Mouse (Mus musculus): ENCODE measurements around the gene Slc34a3. TPM values are rescaled to one million over a fixed set of nuclear protein-coding genes. Genes with fewer than 3 reads are reported as not detected.

Gene Slc34a3
- polyA plus RNA-seq, 1 experiment from 2014 or later: not detected

GRCm38 (mm10) chr2:25183336-25183735, 50.8 kb downstream of the Slc34a3 start:
- H3K9ac ChIP-seq (ENCODE audit: low read length): no peak overlapping the region
- H3K36me3 ChIP-seq (ENCODE audit: control insufficient read depth, insufficient read depth): no peaks in the 10 kb centered on the region
- peak overlapping the region; percentile 94 for H3K4me2 ChIP-seq (ENCODE audit: low read depth, low read length)
- no peak for ATAC-seq (replicated peaks; ENCODE audit: extremely low read depth, insufficient read depth, low FRiP score)
- peak overlapping the region; percentile 79 for H3K4me3 ChIP-seq (ENCODE audit: low read length)
- peaks cover 19% of the 10 kb centered on the region for H3K4me1 ChIP-seq (ENCODE audit: control insufficient read depth, insufficient read depth, low read length)
- no peaks in the 10 kb centered on the region for H3K9me3 ChIP-seq (replicated peaks; ENCODE audit: control insufficient read depth, low read length)
- no peak overlapping the region for H3K27ac ChIP-seq (ENCODE audit: low read length)
- 74% methylated on average over 2 of the region's 2 CpGs for WGBS
- H3K27me3 ChIP-seq (ENCODE audit: control insufficient read depth, insufficient read depth, low read length): no peaks in the 10 kb centered on the region

- 33% methylated on average over 6 of the region's 6 CpGs for WGBS
- Histone ChIP-seq H3K36me3 (ENCODE audit: control insufficient read depth, insufficient read depth) (no peaks in the 10 kb centered on the region), H3K4me3 (ENCODE audit: low read length) (peak overlapping the region; percentile 79), H3K9ac (ENCODE audit: low read length) (peak overlapping the region; percentile 86), H3K4me1 (ENCODE audit: control insufficient read depth, insufficient read depth, low read length) (peaks cover 26% of the 10 kb centered on the region), H3K9me3 (replicated peaks; ENCODE audit: control insufficient read depth, low read length) (no peaks in the 10 kb centered on the region), H3K27ac (ENCODE audit: low read length) (0 out of 2 replicates have a peak overlapping the region, but pooled peaks have one; percentile 41), H3K4me2 (ENCODE audit: low read depth, low read length) (peak overlapping the region; percentile 94), H3K27me3 (ENCODE audit: control insufficient read depth, insufficient read depth, low read length) (no peaks in the 10 kb centered on the region)
- ATAC-seq (replicated peaks; ENCODE audit: extremely low read depth, insufficient read depth, low FRiP score): no peak
Measured at GRCm38 (mm10) chr2:25182664-25183063, 51.5 kb downstream of the Slc34a3 start.

- H3K27me3 ChIP-seq (ENCODE audit: control insufficient read depth, insufficient read depth, low read length): no peaks in the 10 kb centered on the region
- WGBS: under 1% methylated on average over 17 of the region's 17 CpGs
Measured at GRCm38 (mm10) chr2:25181891-25182397, 52.2 kb downstream of the Slc34a3 start.

GRCm38 (mm10) chr2:25180973-25181890, 52.9 kb downstream of the Slc34a3 start:
- Histone ChIP-seq H3K9me3 (replicated peaks; ENCODE audit: control insufficient read depth, low read length) (no peaks in the 10 kb centered on the region), H3K4me2 (ENCODE audit: low read depth, low read length) (peak overlapping the region; percentile 94), H3K27ac (ENCODE audit: low read length) (peak overlapping the region; percentile 93), H3K4me1 (ENCODE audit: control insufficient read depth, insufficient read depth, low read length) (peaks cover 38% of the 10 kb centered on the region), H3K36me3 (ENCODE audit: control insufficient read depth, insufficient read depth) (no peaks in the 10 kb centered on the region), H3K4me3 (ENCODE audit: low read length) (peak overlapping the region; percentile 79), H3K9ac (ENCODE audit: low read length) (peak overlapping the region; percentile 86), H3K27me3 (ENCODE audit: control insufficient read depth, insufficient read depth, low read length) (no peaks in the 10 kb centered on the region)
- WGBS: under 1% methylated on average over 100 of the region's 100 CpGs
- peak; percentile 46 for ATAC-seq (replicated peaks; ENCODE audit: extremely low read depth, insufficient read depth, low FRiP score)

More at GRCm38 (mm10) chr2:25181891-25182397, 52.2 kb downstream of the Slc34a3 start:
- ATAC-seq (replicated peaks; ENCODE audit: extremely low read depth, insufficient read depth, low FRiP score): no peak
- Histone ChIP-seq H3K9me3 (replicated peaks; ENCODE audit: control insufficient read depth, low read length) (no peaks in the 10 kb centered on the region), H3K4me1 (ENCODE audit: control insufficient read depth, insufficient read depth, low read length) (peaks cover 33% of the 10 kb centered on the region), H3K27ac (ENCODE audit: low read length) (peak overlapping the region; percentile 93), H3K36me3 (ENCODE audit: control insufficient read depth, insufficient read depth) (no peaks in the 10 kb centered on the region), H3K9ac (ENCODE audit: low read length) (peak overlapping the region; percentile 86), H3K4me2 (ENCODE audit: low read depth, low read length) (peak overlapping the region; percentile 94), H3K4me3 (ENCODE audit: low read length) (peak overlapping the region; percentile 79)

- under 1% methylated on average over 35 of the region's 35 CpGs for WGBS
Measured at GRCm38 (mm10) chr2:25180478-25180903, 53.7 kb downstream of the Slc34a3 start, which contains the start of gene Nrarp. Gene Nrarp (plus strand): TSS chr2:25180758.

GRCm38 (mm10) chr2:25179566-25180217, 54.5 kb downstream of the Slc34a3 start:
- no peaks in the 10 kb centered on the region for H3K9me3 ChIP-seq (replicated peaks; ENCODE audit: control insufficient read depth, low read length)
- H3K27ac ChIP-seq (ENCODE audit: low read length): peak overlapping the region; percentile 93
- WGBS: 60% methylated on average over 15 of the region's 15 CpGs
- H3K36me3 ChIP-seq (ENCODE audit: control insufficient read depth, insufficient read depth): no peaks in the 10 kb centered on the region
- H3K4me3 ChIP-seq (ENCODE audit: low read length): peak overlapping the region; percentile 79
- H3K9ac ChIP-seq (ENCODE audit: low read length): peak overlapping the region; percentile 69
- no peaks in the 10 kb centered on the region for H3K27me3 ChIP-seq (ENCODE audit: control insufficient read depth, insufficient read depth, low read length)
- no peak for ATAC-seq (replicated peaks; ENCODE audit: extremely low read depth, insufficient read depth, low FRiP score)
- H3K4me1 ChIP-seq (ENCODE audit: control insufficient read depth, insufficient read depth, low read length): peaks cover 39% of the 10 kb centered on the region
- H3K4me2 ChIP-seq (ENCODE audit: low read depth, low read length): peak overlapping the region; percentile 94

More at GRCm38 (mm10) chr2:25180478-25180903, 53.7 kb downstream of the Slc34a3 start, which contains the start of gene Nrarp:
- H3K9ac ChIP-seq (ENCODE audit: low read length): peak within 1 kb of the TSS; percentile 86
- peaks cover 41% of the 10 kb centered on the region for H3K4me1 ChIP-seq (ENCODE audit: control insufficient read depth, insufficient read depth, low read length)
- peak within 1 kb of the TSS; percentile 93 for H3K27ac ChIP-seq (ENCODE audit: low read length)
- peak within 1 kb of the TSS; percentile 79 for H3K4me3 ChIP-seq (ENCODE audit: low read length)
- H3K9me3 ChIP-seq (replicated peaks; ENCODE audit: control insufficient read depth, low read length): no peaks in the 10 kb centered on the region
- no peaks in the 10 kb centered on the region for H3K27me3 ChIP-seq (ENCODE audit: control insufficient read depth, insufficient read depth, low read length)
- no peaks in the 10 kb centered on the region for H3K36me3 ChIP-seq (ENCODE audit: control insufficient read depth, insufficient read depth)
- ATAC-seq (replicated peaks; ENCODE audit: extremely low read depth, insufficient read depth, low FRiP score): peak; percentile 89
- H3K4me2 ChIP-seq (ENCODE audit: low read depth, low read length): peak within 1 kb of the TSS; percentile 94

Other genes with a start within 250 kb of the Slc34a3 start
- 59.3 and 62.9 TPM in 2 replicates for gene Nsmf, start 180.0 kb downstream of the Slc34a3 start, polyA plus RNA-seq (2015; fragmentation: Nextera tagmentation; extraction: Ambion mirVana)
- gene Entpd8, start 154.1 kb downstream of the Slc34a3 start, polyA plus RNA-seq (2015; fragmentation: Nextera tagmentation; extraction: Ambion mirVana): 0.30 TPM in 1 of 2 replicates, not detected in the other
- 0.19 TPM in 1 of 2 replicates, not detected in the other for gene Noxa1, start 139.2 kb downstream of the Slc34a3 start, polyA plus RNA-seq (2015; fragmentation: Nextera tagmentation; extraction: Ambion mirVana)
- 16.2 and 18.1 TPM in 2 replicates for gene Nrarp, start 53.6 kb downstream of the Slc34a3 start, polyA plus RNA-seq (2015; fragmentation: Nextera tagmentation; extraction: Ambion mirVana)
- 8.5 and 10.0 TPM in 2 replicates for gene Tor4a, start 37.5 kb downstream of the Slc34a3 start, polyA plus RNA-seq (2015; fragmentation: Nextera tagmentation; extraction: Ambion mirVana)
- gene Nelfb, start 22.9 kb downstream of the Slc34a3 start, polyA plus RNA-seq (2015; fragmentation: Nextera tagmentation; extraction: Ambion mirVana): 79.1 and 81.9 TPM in 2 replicates
- not detected in 2 replicates for gene Stpg3, start 19.7 kb downstream of the Slc34a3 start, polyA plus RNA-seq (2015; fragmentation: Nextera tagmentation; extraction: Ambion mirVana)
- 1.1 TPM in 1 of 2 replicates, not detected in the other for gene Fam166a, start 15.6 kb downstream of the Slc34a3 start, polyA plus RNA-seq (2015; fragmentation: Nextera tagmentation; extraction: Ambion mirVana)
- 474 and 482 TPM in 2 replicates for gene Tubb4b, start 9.7 kb downstream of the Slc34a3 start, polyA plus RNA-seq (2015; fragmentation: Nextera tagmentation; extraction: Ambion mirVana)
- gene Rnf224, start 2.4 kb upstream of the Slc34a3 start, polyA plus RNA-seq (2015; fragmentation: Nextera tagmentation; extraction: Ambion mirVana): not detected in 2 replicates
- gene Rnf208, start 7.9 kb upstream of the Slc34a3 start, polyA plus RNA-seq (2015; fragmentation: Nextera tagmentation; extraction: Ambion mirVana): 3.7 and 5.2 TPM in 2 replicates
- 0.17 TPM in 1 of 2 replicates, not detected in the other for gene Cysrt1, start 8.1 kb upstream of the Slc34a3 start, polyA plus RNA-seq (2015; fragmentation: Nextera tagmentation; extraction: Ambion mirVana)
- 2.2 and 3.1 TPM in 2 replicates for gene AL732309.1, start 12.5 kb upstream of the Slc34a3 start, polyA plus RNA-seq (2015; fragmentation: Nextera tagmentation; extraction: Ambion mirVana)
- gene Tmem203, start 21.1 kb upstream of the Slc34a3 start, polyA plus RNA-seq (2015; fragmentation: Nextera tagmentation; extraction: Ambion mirVana): 15.1 and 16.4 TPM in 2 replicates
- 4.3 and 5.9 TPM in 2 replicates for gene Tprn, start 28.3 kb upstream of the Slc34a3 start, polyA plus RNA-seq (2015; fragmentation: Nextera tagmentation; extraction: Ambion mirVana)
- 154 and 157 TPM in 2 replicates for gene Ssna1, start 38.1 kb upstream of the Slc34a3 start, polyA plus RNA-seq (2015; fragmentation: Nextera tagmentation; extraction: Ambion mirVana)
- gene Anapc2, start 38.1 kb upstream of the Slc34a3 start, polyA plus RNA-seq (2015; fragmentation: Nextera tagmentation; extraction: Ambion mirVana): 80.5 and 86.6 TPM in 2 replicates
- gene Tmem210, start 53.8 kb upstream of the Slc34a3 start, polyA plus RNA-seq (2015; fragmentation: Nextera tagmentation; extraction: Ambion mirVana): not detected in 2 replicates
- 0.89 and 1.2 TPM in 2 replicates for gene Lrrc26, start 55.6 kb upstream of the Slc34a3 start, polyA plus RNA-seq (2015; fragmentation: Nextera tagmentation; extraction: Ambion mirVana)
- 0.14 TPM in 1 of 2 replicates, not detected in the other for gene Grin1, start 84.8 kb upstream of the Slc34a3 start, polyA plus RNA-seq (2015; fragmentation: Nextera tagmentation; extraction: Ambion mirVana)
- gene Man1b1, start 98.0 kb upstream of the Slc34a3 start, polyA plus RNA-seq (2015; fragmentation: Nextera tagmentation; extraction: Ambion mirVana): 24.7 and 28.4 TPM in 2 replicates
- gene Dpp7, start 122.0 kb upstream of the Slc34a3 start, polyA plus RNA-seq (2015; fragmentation: Nextera tagmentation; extraction: Ambion mirVana): 10.3 and 10.6 TPM in 2 replicates
- gene Uap1l1, start 131.3 kb upstream of the Slc34a3 start, polyA plus RNA-seq (2015; fragmentation: Nextera tagmentation; extraction: Ambion mirVana): 18.8 and 19.3 TPM in 2 replicates
- 21.1 and 22.5 TPM in 2 replicates for gene Sapcd2, start 138.0 kb upstream of the Slc34a3 start, polyA plus RNA-seq (2015; fragmentation: Nextera tagmentation; extraction: Ambion mirVana)
- gene Entpd2, start 161.5 kb upstream of the Slc34a3 start, polyA plus RNA-seq (2015; fragmentation: Nextera tagmentation; extraction: Ambion mirVana): 3.4 and 4.0 TPM in 2 replicates
- gene Npdc1, start 165.0 kb upstream of the Slc34a3 start, polyA plus RNA-seq (2015; fragmentation: Nextera tagmentation; extraction: Ambion mirVana): 30.8 TPM in 2 replicates
- gene Fut7, start 188.9 kb upstream of the Slc34a3 start, polyA plus RNA-seq (2015; fragmentation: Nextera tagmentation; extraction: Ambion mirVana): 0.35 and 0.46 TPM in 2 replicates
- gene Abca2, start 194.3 kb upstream of the Slc34a3 start, polyA plus RNA-seq (2015; fragmentation: Nextera tagmentation; extraction: Ambion mirVana): 5.4 and 5.8 TPM in 2 replicates
- 8.0 and 17.9 TPM in 2 replicates for gene Clic3, start 222.5 kb upstream of the Slc34a3 start, polyA plus RNA-seq (2015; fragmentation: Nextera tagmentation; extraction: Ambion mirVana)
- 37.6 and 40.4 TPM in 2 replicates for gene Paxx, start 226.7 kb upstream of the Slc34a3 start, polyA plus RNA-seq (2015; fragmentation: Nextera tagmentation; extraction: Ambion mirVana)
- gene Ptgds, start 235.7 kb upstream of the Slc34a3 start, polyA plus RNA-seq (2015; fragmentation: Nextera tagmentation; extraction: Ambion mirVana): 192 and 202 TPM in 2 replicates

Data from heart, embryonic 16.5 days (tissue).